Mouse (Mus musculus): ENCODE data around the gene Cd6.

DNA sequence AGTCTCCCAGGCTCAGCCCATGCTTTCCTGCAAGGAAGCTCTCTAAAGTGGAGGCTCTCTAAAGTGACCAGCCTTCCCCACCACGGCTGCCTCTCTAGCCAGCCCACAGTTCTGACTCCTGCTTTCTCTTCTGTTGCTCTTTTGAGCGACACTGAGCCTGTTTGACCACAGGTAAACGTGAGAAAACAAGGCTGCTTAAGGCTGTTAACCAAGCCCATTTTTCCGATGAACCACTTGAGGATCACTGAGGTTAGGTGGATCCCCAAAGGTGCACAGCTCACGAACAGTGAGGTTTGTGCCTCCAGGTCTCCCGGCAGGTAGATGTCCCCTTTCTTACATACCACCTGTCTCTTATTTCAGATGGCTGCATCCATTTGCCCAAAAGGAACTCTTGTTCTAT, 87.7 kb downstream of the Cd6 start:
- TF ChIP-seq POLR2A (IDR thresholded peaks at IDR 0.05; ENCODE audit: borderline replicate concordance, control insufficient read depth, low read depth, low read length) (no peak), CTCF (IDR thresholded peaks at IDR 0.05; ENCODE audit: control insufficient read depth, insufficient read depth, low read length) (no peak)
